Mouse (Mus musculus) lung, adult 18-20 months (tissue): ENCODE measurements around the gene Foxo3.

ENCODE experiments used
- DNase-seq, 2 experiments: peaks; one replicate each; pipeline ENCODE4 v3.0.0; 2022; ENCODE audit warnings: mixed read lengths in 2 of 2

Gene Foxo3

DNA sequence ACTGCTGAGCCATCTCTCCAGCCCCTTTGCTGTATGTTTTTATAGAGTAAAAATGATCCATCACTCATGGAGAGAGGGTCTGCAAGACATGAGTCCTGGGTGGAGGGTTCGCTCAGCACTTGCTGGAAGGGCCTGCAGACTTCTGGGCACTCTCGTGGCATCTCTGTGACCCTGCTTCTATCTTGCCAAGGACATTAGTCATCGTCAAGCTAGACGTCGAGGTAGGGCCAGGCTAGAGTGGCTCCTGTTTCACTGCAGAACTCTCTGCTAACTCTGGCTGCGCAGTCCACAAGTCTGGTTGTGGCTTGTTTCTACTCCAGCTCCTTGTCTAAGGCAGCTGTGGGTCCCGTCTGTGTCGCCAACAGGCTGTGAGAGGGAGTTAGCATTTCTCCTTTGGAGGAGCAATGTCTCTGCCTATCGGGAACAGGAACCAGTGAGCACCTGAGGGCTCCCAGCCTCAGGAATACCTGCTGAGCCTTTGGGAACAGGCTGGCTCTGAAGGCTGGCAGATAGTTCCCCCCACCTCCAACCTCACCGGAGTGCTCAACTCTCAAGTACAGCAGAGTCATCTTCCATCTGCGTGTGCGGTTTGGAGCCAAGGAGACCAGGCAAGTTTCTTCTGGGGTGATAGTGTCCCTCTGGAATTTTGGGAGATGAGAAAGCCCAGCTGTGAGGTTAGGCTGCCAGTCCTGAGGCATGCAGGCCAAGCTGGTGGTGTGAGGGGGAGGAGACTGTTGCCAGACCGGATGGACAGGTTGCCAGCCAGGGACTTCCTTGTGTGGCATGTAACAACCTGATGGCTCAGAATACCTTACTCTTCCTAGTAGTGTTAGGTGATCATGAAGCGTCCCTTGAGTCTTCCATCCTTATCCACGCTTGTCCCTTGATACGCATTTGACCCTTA lies 98.5 kb downstream of the Foxo3 start:
- peak; percentile 56 to 78 for DNase-seq

- DNase-seq: no peak
Observed at GRCm38 (mm10) chr10:42174283-42174682, 102.3 kb downstream of the Foxo3 start.

DNA sequence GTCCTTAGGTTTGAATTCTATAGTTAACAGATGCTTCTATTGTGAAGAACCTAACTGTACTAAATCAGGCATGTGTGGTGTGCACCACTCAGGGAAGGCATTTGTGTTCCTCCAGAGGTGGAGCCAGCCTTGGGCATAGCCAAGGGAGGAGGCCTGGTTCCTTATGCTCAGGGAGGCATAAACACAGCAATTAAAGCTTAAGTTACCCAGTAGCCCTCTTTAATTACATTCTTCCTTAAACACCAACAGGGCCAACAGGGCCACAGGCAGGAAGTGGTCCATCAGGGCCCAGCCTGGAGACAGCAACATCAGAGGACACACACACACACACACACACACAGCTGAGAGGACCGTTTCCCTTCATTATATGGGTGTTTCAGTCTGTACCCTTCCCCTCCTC lies 102.7 kb downstream of the Foxo3 start:
- no peak for DNase-seq

DNA sequence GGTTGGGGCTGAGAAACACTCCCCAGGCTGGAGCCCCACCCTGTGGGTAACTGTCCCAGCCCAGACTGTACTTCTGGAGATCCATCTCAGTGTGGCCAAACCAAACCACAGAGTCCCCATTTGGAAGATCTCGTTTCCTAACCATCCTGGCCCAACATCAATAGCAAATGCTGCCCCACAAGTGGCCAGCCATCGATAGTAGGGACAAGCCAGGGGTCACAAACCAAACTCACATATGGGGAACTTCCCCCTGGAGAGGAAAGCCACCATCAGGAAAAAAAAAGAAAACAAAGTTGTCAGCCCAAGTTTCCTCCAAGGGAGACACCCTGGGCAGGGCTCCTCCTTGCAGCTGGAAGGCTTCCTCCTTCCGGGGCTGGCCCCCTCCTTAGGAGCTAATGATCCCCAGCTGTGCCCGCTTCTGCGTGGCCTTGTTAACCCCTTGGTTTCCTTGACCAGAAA lies 105.6 kb downstream of the Foxo3 start:
- DNase-seq: peak; percentile 31 to 47

GRCm38 (mm10) chr10:42170201-42170600 lies 106.4 kb downstream of the Foxo3 start:
- DNase-seq: no peak

- DNase-seq: no peak
Observed at GRCm38 (mm10) chr10:42154727-42155126, 121.8 kb downstream of the Foxo3 start.

DNA sequence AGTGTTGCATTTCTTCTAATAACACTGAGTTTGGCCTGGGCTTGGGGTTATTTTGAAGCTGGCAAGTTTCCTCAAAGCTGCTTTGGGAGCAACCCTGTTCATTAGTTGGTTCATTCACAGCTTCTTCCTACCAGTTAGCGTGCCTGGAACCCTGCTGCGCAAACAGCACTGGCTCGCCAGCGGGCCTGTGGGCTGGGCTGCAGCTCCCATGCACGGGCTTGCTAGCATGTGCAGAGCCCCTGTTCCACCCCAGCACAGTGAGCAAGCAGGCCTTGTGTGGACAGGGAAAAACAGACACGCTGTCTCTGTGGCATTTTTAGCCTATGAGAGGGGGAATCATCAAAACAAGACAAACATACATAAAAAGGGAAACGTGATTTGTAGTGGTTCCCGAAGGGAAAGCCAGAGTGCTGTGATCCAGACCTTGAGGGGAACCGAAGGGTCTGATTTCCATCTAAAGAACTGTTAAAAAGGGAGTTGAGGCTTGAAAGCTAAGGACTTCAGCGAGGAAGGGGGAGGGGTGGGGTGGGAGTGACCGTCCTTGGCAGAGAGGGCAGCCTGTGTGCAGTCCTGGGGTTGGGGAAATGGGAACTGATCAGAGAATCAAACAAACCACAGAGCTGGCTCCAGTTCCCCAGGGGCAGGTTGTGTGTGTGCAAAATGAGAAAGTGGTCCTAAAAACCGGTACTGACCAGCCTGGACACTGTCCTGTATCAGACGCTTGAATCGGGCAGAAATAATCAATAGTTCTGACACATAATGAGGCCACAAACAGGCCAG lies 123.9 kb downstream of the Foxo3 start:
- DNase-seq: no peak

DNA sequence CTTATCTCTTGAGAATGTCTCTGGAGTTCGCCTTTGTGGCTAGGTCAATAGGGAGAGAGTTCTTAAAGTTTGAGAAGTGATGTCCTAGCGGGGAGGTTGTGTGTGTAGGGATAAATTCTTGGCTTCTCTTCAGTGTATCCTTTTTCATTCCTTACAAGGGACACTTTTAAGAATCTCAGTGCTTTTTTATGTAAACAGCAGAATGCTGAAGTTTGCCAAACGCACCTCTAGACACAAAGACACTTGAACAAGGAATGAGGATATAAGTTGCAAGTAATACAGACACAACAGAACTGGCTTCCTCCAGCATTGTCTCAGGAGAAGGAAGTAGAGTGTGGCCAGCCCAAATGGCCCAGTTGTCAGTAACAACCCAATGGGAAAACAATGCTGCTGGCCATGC lies 126.8 kb downstream of the Foxo3 start:
- DNase-seq: peak; percentile 35 to 54

DNA sequence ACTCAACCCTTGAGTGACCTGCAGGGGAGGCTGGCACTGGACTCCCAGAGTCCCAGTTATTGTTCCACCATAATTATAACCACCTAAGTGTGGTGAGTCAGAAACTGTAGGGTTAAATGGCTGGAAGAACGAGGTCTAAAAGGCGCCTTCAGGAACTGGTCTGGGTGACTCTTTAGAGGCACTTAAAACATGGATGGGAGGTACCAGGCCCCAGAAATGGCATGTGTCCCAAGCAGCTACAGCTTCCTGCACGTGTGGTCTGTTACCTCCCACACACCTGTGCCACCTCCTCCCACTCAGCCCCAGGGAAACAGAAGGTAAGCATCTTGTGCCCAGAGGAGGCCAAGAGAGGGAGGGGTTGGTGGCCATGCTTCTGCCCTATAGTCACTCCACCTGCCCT lies 128.2 kb downstream of the Foxo3 start:
- DNase-seq: peak; percentile 80 to 88

DNA sequence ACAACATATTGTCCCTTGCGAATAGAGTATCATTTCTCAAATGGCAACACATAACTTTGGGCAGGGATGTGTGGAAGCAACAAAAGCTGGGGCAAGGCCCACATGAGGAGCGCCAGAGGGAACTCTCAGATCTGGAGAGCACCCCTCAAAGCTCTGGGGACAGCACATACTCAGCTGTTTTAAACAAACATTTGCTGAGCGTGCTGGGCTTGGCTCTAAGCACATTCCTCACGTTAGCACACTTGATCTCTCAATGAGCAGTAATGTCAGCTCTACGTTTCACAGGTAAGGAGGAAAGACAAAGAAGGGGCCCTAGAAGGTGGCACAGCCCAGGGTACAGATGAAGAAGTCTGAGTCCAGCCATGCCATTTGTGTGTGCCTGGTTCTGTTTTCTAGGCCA lies 131.3 kb downstream of the Foxo3 start:
- peak; percentile 76 to 86 for DNase-seq

GRCm38 (mm10) chr10:42144788-42145187 lies 131.8 kb downstream of the Foxo3 start:
- no peak for DNase-seq

DNA sequence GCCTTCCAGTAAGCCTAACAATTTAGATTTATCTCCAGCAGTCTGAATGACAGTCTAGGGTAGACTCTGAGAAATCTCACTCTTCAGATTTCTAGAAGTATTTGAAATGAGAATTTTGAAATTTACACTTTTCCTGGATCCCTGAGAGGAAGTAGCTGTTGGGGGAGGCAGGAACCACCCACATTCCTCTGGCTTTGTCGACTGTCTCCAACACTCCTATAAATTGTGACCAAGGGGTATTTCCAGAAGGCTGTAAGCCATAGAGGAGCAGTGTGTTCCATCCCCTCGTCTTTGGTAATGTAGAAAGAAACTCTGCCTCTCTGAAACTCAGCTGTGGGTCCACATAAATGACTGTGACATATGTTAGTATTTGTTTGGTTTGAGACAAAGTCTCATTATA lies 132.4 kb downstream of the Foxo3 start:
- DNase-seq: no peak

- DNase-seq: no peak
Observed at GRCm38 (mm10) chr10:42142791-42143190, 133.8 kb downstream of the Foxo3 start.

- DNase-seq: no peak
Observed at GRCm38 (mm10) chr10:42142081-42142480, 134.5 kb downstream of the Foxo3 start.

DNA sequence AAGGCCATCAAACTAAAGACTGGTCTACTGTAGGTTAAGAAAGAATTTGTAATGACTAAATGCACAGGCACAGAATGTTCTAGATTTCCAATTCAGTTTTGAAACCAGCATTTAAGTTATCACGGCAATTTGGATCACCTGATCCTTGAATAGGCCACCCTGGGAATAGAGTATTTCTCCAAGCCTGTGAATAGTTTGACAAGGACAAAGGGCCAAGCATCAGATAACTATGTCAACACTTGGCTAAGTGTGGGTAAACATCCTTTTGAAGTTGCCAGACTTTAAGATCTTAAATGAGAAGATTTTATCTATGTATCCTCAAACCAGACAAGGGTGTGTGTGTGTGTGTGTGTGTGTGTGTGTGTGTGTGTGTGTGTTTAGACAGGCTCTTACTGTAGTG lies 136.8 kb downstream of the Foxo3 start:
- peak in 1 of 2 experiments; percentile 28 for DNase-seq

GRCm38 (mm10) chr10:42134759-42135702 lies 141.5 kb downstream of the Foxo3 start:
- DNase-seq: peak; percentile 85 to 91
